Mouse (Mus musculus): ENCODE measurements around the gene Fpr2.
"Not testable (repeated sequence)": the region's sequence is repeated elsewhere in the genome, so short reads cannot be mapped to it uniquely, and the experiment has no call there.

The Fpr2 gene

DNA sequence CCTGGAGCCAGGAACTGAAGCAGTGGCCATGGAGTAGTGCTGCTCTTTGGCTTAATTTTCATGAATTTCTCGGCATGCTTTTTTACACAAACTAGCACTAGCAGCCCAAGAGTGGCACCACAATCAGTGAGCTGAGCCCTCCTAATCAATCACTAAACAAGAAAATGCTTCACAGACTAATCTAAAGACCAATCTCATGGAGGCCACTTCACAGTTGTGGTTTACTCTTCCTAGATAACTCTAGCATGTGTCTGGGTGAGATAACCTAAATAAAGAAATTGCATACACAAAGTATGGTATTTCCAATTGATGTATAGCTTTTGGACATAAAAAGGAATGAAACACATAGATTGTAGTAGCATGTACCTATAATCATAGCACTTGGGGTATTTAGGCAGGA lies 8.3 kb upstream of the Fpr2 start:
- intact Hi-C loops (cut with DNase I) = no loop called here

DNA sequence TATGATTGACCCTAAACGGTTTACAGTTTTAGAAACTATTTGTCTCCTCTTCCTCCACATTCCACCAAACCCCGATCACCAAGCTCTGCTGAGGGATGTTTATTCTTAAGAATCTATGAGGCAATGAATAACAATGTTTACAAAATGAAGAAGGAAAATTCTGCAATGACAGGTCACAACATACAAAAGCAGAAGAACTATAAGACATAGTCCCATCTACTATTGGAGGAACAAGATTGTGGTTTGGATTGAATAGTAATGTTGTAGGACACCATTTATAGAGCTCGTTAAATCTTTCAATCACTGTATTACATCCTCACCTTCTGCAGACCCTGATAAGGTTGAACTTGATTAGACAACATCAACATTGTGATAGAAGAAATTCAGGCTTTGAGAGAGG lies 5.0 kb upstream of the Fpr2 start:
- intact Hi-C loops (cut with DNase I) = no loop called here

DNA sequence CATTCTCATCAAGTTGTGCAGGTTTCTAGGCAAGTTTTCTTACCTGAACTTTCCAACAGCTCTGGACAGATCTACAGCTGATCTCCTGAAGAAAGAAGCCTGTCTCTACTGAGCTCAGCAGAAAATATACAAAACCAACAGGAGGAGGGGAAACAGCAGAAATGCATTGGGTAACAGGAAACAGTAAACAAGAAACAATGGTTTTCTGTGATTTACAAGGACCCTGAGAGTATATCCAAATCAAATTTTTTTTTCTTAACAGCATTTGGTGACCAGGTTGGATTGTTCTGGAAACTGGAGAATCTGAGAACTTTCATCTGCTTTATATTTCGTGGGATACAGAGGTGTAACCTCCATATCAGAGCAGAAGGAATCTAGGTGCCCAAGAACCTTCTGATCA lies 3.8 kb upstream of the Fpr2 start, which contains the start of gene Fpr1:
Gene Fpr1, minus strand, starts transcription at position 101 of the 400 bp plus-strand sequence.
- intact Hi-C loops (cut with DNase I) = no loop called here

DNA sequence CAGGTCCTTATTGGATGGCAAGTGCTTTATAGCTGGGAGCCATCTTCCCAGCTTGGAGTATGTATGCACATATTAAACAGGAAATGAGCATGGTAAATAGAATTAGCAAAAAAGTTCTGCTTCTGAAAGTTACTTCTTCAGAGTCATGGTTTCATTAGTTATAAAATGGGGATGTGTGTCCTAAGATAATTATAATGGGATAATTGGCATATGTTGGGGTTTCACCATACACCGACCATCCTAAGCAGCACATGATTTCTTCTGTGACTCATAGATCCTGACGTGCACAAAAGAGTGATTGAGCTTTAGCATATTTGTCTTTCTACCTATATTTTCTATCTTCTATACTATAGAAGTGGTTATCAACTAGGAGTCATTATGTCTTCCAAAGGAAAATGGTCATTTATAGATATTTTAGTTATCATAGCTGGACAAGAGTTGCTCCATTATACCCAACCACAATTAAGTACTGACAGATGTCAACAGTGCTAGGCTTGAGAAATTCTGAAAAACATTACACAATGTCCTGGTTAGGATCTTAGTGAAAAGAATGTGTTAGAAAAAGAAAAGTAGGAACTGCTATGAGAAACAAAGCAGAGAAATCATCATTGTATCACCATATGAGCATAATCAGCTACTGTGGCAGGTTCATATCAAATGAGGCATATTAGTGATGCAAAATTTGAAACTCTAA lies 2.3 kb downstream of the Fpr2 start:
- intact Hi-C loops (cut with DNase I) = no loop called here

DNA sequence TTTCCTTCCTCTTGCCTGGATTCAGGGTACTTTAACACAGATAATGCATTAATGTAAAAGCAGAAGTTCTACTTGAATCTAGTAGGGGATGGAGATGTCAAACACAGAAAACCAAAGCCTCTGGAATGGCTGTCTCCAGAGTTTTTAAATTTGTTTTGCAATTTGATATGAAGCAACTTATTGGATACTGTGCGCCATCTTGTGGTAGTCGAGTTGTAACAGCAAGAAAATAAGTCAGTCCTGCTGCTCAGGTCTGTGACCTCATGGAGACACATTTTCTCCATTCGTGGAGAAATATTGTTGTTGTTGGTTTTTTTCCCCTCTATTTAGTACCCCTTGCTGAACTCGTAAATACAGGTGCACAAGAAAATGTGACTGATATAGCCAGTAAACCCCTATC lies 8.4 kb downstream of the Fpr2 start:
- intact Hi-C loops (cut with DNase I) = loop anchor here (2.0 kb wide), 1 partner anchor 51 kb away; no protein-coding TSS in a partner anchor

DNA sequence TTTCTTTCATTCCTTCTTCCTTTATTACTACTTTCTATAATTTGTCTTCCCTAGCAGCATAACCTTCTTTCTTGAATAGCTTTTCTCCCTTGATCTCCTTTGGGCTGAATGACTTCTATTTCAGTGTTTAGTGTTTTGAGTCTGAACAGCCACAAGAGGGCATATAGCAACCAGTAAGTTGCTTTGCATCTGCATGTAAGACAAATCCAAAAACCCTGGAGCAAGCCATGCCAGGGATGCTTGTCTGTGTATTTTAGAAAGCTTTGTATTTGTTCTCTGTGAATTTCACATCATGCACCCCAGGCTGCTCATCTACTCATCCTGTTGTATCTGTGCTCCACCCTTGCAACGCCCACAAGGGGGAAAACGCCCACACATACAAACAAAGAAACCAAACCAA lies 11.6 kb downstream of the Fpr2 start:
- intact Hi-C loops (cut with DNase I) = no loop called here

DNA sequence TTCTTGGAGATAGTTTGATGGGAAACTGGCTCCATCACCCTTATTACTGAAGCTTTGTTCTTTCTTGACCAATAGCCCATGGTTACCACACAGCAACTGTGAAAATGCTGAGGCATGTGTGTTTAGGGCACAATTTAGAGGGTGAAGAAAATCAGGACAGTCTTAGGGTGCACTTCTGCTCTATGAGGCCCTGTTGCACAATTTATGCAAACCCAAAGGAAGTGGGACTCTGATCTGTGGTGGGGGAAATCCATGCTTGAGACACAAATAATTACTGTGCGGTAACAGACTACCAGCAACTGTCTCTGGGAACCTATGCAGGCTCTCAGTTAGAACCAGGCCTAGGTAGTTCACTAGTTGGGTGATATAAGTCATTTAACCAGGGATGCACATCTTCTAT lies 13.1 kb downstream of the Fpr2 start:
- intact Hi-C loops (cut with DNase I) = no loop called here

DNA sequence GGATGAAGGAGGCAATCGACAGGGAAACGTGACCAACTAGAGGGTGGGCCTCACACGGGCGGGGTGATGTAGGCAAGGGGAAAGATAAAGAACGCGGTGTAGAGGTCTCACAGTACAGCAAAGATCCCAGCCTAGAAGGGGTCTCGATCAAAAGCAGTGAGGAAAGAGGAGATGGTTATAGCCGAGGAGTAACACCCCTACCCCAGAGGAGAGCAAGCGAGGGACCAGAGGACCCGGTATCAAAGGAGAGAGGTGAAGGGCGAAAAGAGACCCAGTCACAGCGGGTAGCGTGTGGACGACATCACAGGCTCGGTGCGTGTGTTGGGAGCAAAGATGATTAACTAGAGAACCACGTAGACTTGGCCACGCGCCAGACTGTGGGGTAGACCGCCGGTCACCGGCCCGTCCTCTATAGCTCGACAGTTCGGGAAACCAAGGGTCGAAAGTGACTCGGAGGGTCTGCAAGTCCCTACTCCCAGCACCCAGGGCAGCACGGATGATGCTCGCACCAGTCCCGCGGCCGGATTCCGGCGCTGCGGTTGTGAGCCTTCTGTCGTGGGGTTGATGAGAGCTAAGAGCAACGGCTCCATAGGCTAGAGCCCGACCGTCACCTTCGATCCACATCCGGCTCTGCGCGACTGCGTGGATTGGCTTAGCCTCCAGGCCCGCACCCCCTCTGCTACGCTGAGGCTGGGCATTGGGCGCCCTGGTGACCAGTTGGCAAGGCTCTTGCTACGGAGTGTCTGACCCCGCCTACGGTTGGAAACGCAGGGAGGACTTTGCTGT lies 22.2 kb downstream of the Fpr2 start:
- intact Hi-C loops (cut with DNase I) = no loop called here

DNA sequence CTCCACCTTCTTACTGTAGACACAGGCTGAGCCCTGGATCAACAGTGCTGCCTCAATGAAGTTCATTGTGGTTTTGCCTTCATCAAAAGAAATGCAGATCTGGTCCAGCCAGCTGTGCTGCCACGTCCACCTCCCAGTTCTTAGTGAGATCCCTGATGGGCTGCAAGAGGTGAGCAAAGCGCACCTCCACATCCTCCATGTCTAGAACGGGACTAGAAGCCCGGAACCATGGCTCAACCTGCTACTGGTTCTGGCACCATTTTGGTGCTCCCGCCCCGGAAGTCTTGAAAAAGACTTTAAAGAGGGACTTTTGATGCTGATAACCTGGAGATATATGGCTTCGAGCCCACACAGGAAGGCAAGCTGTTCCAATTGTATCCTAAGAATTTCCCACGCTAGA lies 25.0 kb downstream of the Fpr2 start:
- intact Hi-C loops (cut with DNase I) = not testable (repeated sequence)

DNA sequence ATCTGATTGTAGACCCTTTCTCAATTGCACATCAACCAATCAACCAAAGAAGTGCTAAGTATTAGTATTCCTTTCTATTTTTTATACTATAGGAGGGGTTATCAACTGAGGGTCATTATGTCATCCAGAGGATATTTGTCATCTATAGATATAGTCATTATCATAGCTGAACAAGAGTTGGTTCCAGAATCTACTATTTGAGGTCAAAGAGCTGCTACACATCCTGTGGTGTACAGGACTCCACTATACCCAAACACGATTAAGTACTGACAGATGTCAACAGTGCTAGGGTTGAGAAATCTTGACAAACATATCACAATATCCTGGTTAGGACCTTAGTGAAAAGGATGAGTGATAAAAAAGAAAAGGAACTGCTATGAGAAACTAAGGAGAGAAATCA lies 29.8 kb downstream of the Fpr2 start:
- intact Hi-C loops (cut with DNase I) = no loop called here

DNA sequence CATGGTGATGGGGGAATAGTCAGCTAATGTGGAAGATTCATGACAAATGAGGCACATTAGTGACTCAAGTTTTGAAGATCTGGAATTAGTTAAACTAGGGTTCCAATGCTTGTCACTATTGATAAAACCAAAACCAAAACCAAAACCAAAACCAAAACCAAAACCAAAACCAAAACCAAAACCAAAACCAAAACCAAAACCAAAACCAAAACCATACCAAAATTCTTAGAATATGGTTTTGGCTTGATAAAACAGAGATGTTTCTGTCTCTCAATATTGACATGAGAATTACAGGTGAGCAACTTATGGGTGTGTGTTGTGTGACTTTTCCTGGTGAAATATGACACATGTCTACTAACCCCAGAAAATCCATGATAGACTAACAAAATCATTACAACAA lies 30.2 kb downstream of the Fpr2 start:
- intact Hi-C loops (cut with DNase I) = no loop called here
